Mouse (Mus musculus): ENCODE data around the gene Ppp1r14c.

- TF ChIP-seq CTCF (IDR thresholded peaks at IDR 0.05; ENCODE audit: low read depth) (no peak), EP300 (optimal IDR thresholded peaks at IDR 0.05) (no peak)
Measured at GRCm38 (mm10) chr10:3408699-3409098, 42.8 kb downstream of the Ppp1r14c start.

Data from stomach, postnatal 0 days (tissue).